Mouse (Mus musculus): ENCODE data around the gene Ell. TPM values are rescaled to one million over a fixed set of nuclear protein-coding genes. Genes with fewer than 3 reads are reported as not detected.
A peak's percentile ranks its signal among the peaks of the same experiment; 100 is the strongest.

Ell gene
- polyA plus RNA-seq, 1 experiment, result 17.8 TPM

DNA sequence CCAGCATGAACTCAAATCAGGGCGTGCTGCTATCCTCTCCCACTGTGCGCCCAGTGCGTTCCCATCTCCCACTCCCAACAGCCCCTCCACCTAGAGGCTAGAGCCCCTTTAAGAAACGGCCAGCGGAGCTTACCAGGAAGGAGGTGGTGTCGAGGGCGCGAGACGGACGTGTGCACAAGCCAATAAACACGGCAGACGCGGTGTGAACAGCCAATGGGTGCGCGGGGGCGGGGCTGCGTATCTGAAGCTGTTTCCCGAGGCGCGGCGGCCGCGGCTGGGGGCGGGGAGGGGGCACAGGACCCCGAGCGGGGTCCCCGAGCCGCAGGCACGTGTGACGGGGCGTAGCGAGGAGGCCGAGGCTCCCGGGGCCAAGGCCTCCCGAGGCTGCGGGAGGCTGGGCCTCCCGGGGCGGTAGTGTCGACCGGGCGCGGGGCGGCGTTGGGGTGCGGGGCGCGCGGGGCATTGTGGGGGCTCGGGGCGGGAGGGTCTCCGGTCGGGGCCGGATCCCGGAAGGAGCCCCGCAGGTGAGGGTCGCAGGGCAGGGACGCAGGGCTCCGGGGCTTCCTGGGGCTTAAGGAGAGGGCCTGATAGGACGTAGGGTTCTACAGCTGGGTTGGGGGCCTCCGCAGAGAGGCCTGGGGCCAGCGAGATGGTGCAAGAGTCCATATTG lies 11.6 kb upstream of the Ell start, which contains the start of the genes Fkbp8 and Kxd1:
Fkbp8 (plus strand) TSS at position 213 of the 670 bp plus-strand sequence.
Kxd1 (minus strand) TSS at position 445 of the 670 bp plus-strand sequence.
- H3K4me1 ChIP-seq (ENCODE audit: control insufficient read depth, insufficient read depth, low read length), result peaks cover 5% of the 10 kb centered on the region
- TF ChIP-seq CTCF (IDR thresholded peaks at IDR 0.05; ENCODE audit: control insufficient read depth, insufficient read depth, low read length), result no peak
- TF ChIP-seq POLR2A (IDR thresholded peaks at IDR 0.05; ENCODE audit: borderline replicate concordance, control insufficient read depth, low read depth, low read length), result peak; percentile 59
- peak within 1 kb of the TSS; percentile 88 for H3K4me3 ChIP-seq (replicated peaks; ENCODE audit: control insufficient read depth, low read depth, low read length)
- WGBS, result under 1% methylated on average over 61 of the region's 61 CpGs
- H3K27ac ChIP-seq (ENCODE audit: control insufficient read depth, insufficient read depth, low read depth, low read length, poor library complexity), result peak within 1 kb of the TSS; percentile 87

DNA sequence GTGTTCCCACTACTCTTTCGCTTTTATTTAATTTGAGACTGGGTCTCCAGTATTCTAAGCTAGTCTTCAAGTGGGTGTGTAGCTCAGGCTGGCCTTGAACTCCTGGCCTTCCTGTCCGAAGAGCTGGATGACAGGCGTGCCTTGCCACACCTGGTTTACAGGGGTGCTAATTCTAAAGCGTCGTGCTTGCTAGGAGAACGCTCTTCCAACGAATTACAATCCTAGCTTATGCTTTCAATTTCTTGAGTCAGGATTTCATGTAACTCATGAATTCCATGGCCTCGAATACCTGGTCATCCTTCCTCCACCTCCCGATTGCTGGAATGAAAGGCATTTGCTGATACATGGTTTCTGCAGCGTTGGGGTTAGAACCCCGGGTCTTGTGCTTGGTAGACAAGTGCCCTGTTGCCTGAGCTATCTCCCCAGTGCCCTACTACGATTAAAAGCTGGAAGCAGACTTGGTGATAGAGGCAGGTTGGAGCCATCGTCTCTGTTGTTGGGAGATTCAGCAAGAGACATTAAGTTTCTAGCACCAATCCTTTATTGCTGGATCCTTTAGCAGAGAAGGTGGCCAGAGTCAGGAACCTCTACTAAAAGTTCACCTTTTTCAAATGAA lies 11.0 kb upstream of the Ell start:
- 12% methylated on average over 13 of the region's 13 CpGs for WGBS
- Histone ChIP-seq H3K27ac (ENCODE audit: control insufficient read depth, insufficient read depth, low read depth, low read length, poor library complexity) (peak overlapping the region; percentile 87), H3K4me3 (replicated peaks; ENCODE audit: control insufficient read depth, low read depth, low read length) (peak overlapping the region; percentile 88), H3K4me1 (ENCODE audit: control insufficient read depth, insufficient read depth, low read length) (peaks cover 5% of the 10 kb centered on the region)
- TF ChIP-seq POLR2A (IDR thresholded peaks at IDR 0.05; ENCODE audit: borderline replicate concordance, control insufficient read depth, low read depth, low read length) (no peak), CTCF (IDR thresholded peaks at IDR 0.05; ENCODE audit: control insufficient read depth, insufficient read depth, low read length) (no peak)

DNA sequence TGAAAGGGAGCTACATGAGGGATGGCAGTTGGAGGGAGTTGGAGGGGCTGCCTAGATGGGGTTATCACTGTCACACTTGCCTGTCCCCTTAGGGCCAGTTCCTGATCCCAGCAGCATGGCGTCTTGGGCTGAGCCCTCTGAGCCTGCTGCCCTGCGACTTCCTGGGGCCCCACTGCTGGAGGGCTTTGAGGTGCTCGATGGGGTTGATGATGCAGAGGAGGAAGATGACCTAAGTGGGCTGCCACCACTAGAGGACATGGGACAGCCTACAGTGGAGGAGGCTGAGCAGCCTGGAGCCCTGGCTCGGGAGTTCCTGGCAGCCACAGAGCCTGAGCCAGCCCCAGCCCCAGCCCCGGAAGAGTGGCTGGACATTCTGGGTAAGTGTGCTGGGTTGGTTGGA lies 10.0 kb upstream of the Ell start:
- Histone ChIP-seq H3K27ac (ENCODE audit: control insufficient read depth, insufficient read depth, low read depth, low read length, poor library complexity) (no peak overlapping the region), H3K4me1 (ENCODE audit: control insufficient read depth, insufficient read depth, low read length) (peaks cover 5% of the 10 kb centered on the region), H3K4me3 (replicated peaks; ENCODE audit: control insufficient read depth, low read depth, low read length) (no peak overlapping the region)
- 37% methylated on average over 5 of the region's 5 CpGs for WGBS
- TF ChIP-seq CTCF (IDR thresholded peaks at IDR 0.05; ENCODE audit: control insufficient read depth, insufficient read depth, low read length), result no peak
- no peak for TF ChIP-seq POLR2A (IDR thresholded peaks at IDR 0.05; ENCODE audit: borderline replicate concordance, control insufficient read depth, low read depth, low read length)

DNA sequence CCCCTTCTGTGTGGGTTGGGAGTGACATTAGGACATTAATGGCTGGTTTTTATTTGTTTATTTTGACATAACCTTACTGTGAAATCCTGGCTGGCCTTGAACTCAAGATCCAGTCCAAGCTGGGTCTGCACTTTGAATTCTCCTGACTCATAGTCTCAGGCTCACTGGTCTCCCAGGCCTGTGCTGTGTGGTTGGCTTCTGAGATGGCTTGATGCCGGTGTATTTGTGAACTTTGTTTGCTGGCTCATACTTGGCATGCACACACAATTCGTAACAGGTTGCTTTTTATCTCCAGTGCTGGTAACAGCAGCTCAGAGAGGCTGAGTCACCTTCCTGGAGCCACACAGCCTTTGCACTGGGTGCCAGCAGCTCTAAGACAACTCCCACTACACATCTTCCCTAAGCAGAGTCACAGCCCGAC lies 9.5 kb upstream of the Ell start:
- Histone ChIP-seq H3K27ac (ENCODE audit: control insufficient read depth, insufficient read depth, low read depth, low read length, poor library complexity) (no peak overlapping the region), H3K4me3 (replicated peaks; ENCODE audit: control insufficient read depth, low read depth, low read length) (no peak overlapping the region), H3K4me1 (ENCODE audit: control insufficient read depth, insufficient read depth, low read length) (peaks cover 5% of the 10 kb centered on the region)
- 65% methylated on average over 3 of the region's 3 CpGs for WGBS
- TF ChIP-seq CTCF (IDR thresholded peaks at IDR 0.05; ENCODE audit: control insufficient read depth, insufficient read depth, low read length) (no peak), POLR2A (IDR thresholded peaks at IDR 0.05; ENCODE audit: borderline replicate concordance, control insufficient read depth, low read depth, low read length) (no peak)

DNA sequence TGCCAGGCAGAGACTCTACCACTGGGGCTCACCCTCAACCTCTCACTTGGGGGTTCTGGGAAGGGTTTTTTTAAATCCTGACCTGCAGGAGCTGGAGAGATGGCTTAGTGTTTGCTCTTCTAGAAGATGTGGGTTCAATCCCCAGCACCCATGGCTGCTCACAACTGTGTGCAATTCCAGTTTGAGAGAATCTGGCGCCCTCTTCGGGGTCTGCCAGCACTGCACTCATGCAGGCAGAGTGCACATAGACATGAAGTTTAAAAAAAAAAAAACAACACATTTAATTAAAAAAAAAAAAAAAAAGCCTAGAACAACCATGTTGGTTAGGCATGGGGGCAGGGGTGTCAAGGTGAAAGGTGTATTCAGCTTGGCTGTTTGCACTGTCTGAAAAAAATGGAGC lies 8.9 kb upstream of the Ell start:
- TF ChIP-seq CTCF (IDR thresholded peaks at IDR 0.05; ENCODE audit: control insufficient read depth, insufficient read depth, low read length) (no peak; the same call in 1 of the 2 replicates), POLR2A (IDR thresholded peaks at IDR 0.05; ENCODE audit: borderline replicate concordance, control insufficient read depth, low read depth, low read length) (no peak)
- Histone ChIP-seq H3K27ac (ENCODE audit: control insufficient read depth, insufficient read depth, low read depth, low read length, poor library complexity) (no peak overlapping the region), H3K4me3 (replicated peaks; ENCODE audit: control insufficient read depth, low read depth, low read length) (no peak overlapping the region), H3K4me1 (ENCODE audit: control insufficient read depth, insufficient read depth, low read length) (peaks cover 5% of the 10 kb centered on the region)
- WGBS, result 85% methylated on average over 2 of the region's 2 CpGs

DNA sequence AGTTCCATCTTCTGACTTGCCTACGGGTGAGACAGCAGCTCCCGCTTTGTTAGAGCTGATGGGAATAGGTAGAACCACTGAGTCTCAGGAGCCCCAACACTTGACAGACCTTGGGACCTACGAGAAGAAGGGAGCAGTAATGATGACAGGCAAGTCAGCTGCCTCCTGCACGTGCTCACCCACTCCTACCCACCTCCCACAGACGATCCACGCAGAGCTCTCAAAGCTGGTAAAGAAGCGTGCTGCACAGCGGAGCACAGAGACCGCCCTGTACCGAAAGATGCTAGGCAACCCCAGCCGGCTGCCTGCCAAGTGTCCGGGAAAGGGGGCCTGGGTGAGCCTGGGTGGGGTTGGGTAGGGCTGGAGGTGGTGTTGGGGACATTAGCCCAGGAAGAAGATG lies 5.0 kb upstream of the Ell start:
- TF ChIP-seq POLR2A (IDR thresholded peaks at IDR 0.05; ENCODE audit: borderline replicate concordance, control insufficient read depth, low read depth, low read length) (no peak), CTCF (IDR thresholded peaks at IDR 0.05; ENCODE audit: control insufficient read depth, insufficient read depth, low read length) (no peak)
- H3K27ac ChIP-seq (ENCODE audit: control insufficient read depth, insufficient read depth, low read depth, low read length, poor library complexity), result no peak overlapping the region
- 92% methylated on average over 12 of the region's 12 CpGs for WGBS
- no peaks in the 10 kb centered on the region; the same call in 1 of the 2 replicates for H3K4me1 ChIP-seq (ENCODE audit: control insufficient read depth, insufficient read depth, low read length)
- H3K4me3 ChIP-seq (replicated peaks; ENCODE audit: control insufficient read depth, low read depth, low read length), result no peak overlapping the region

DNA sequence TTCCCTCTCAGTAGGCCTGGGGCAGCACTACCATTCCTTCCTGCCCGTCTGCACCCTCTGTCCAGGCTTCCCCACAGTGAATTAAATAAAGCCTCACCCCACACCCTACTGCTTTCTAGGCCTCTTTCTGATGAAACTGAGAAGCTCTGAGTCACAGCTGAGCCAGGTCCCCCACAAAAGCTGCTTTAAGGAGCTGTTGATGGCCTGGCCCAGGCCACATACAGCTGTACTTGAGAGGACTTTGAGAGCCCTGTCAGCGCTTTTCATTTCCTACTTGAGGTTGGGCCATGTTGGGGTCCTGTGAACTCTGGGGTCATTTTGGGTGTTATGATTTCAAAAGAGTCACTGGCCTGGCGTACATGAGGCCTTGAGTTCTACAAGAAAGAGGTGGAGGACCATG lies 4.0 kb upstream of the Ell start:
- peaks cover under 1% of the 10 kb centered on the region; the same call in 1 of the 2 replicates for H3K4me1 ChIP-seq (ENCODE audit: control insufficient read depth, insufficient read depth, low read length)
- WGBS, result 83% methylated on average over 3 of the region's 3 CpGs
- no peak overlapping the region for H3K4me3 ChIP-seq (replicated peaks; ENCODE audit: control insufficient read depth, low read depth, low read length)
- no peak for TF ChIP-seq POLR2A (IDR thresholded peaks at IDR 0.05; ENCODE audit: borderline replicate concordance, control insufficient read depth, low read depth, low read length)
- no peak for TF ChIP-seq CTCF (IDR thresholded peaks at IDR 0.05; ENCODE audit: control insufficient read depth, insufficient read depth, low read length)
- no peak overlapping the region for H3K27ac ChIP-seq (ENCODE audit: control insufficient read depth, insufficient read depth, low read depth, low read length, poor library complexity)

DNA sequence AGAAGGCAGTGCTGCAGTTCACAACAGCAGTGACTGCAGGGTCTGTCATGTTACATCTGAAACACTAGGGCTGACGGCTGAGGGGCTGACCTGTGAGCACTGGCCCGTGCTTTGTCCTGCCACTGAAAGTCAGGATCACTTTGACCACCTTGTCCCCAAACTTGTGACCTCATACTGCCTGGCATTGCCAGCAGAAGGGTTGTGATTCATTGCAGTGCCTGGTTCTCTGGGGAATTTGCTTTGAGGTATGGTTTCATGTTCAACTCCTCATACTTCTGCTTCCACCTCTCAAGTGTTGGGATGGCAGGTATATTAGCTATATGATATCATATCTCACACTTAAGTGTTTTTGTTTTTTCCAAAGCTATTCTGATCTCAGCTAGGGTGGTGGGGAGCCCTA lies 3.6 kb upstream of the Ell start:
- no peak for TF ChIP-seq CTCF (IDR thresholded peaks at IDR 0.05; ENCODE audit: control insufficient read depth, insufficient read depth, low read length)
- no peak for TF ChIP-seq POLR2A (IDR thresholded peaks at IDR 0.05; ENCODE audit: borderline replicate concordance, control insufficient read depth, low read depth, low read length)
- H3K27ac ChIP-seq (ENCODE audit: control insufficient read depth, insufficient read depth, low read depth, low read length, poor library complexity), result no peak overlapping the region
- H3K4me1 ChIP-seq (ENCODE audit: control insufficient read depth, insufficient read depth, low read length), result peaks cover 4% of the 10 kb centered on the region; the same call in 1 of the 2 replicates
- 90% methylated on average over 2 of the region's 2 CpGs for WGBS
- H3K4me3 ChIP-seq (replicated peaks; ENCODE audit: control insufficient read depth, low read depth, low read length), result no peak overlapping the region

All from bone marrow, adult 2 months (tissue).